Mouse (Mus musculus): ENCODE measurements around the gene Nectin4.
"Not testable (repeated sequence)": the region's sequence is repeated elsewhere in the genome, so short reads cannot be mapped to it uniquely, and the experiment has no call there.

Nectin4 gene

GRCm38 (mm10) chr1:171369845-171370556, at the start of gene Nectin4:
Nectin4 (plus strand) TSS chr1:171370099.
- DNase-seq, result no peak

- DNase-seq, result no peak
Observed at GRCm38 (mm10) chr1:171320151-171320550, 49.7 kb upstream of the Nectin4 start.

- DNase-seq, result no peak
Observed at GRCm38 (mm10) chr1:171321415-171321814, 48.5 kb upstream of the Nectin4 start.

GRCm38 (mm10) chr1:171322012-171322411, 47.9 kb upstream of the Nectin4 start:
- DNase-seq, result no peak

- no peak for DNase-seq
Observed at GRCm38 (mm10) chr1:171325571-171325970, 44.3 kb upstream of the Nectin4 start.

GRCm38 (mm10) chr1:171326588-171326987, 43.3 kb upstream of the Nectin4 start:
- DNase-seq, result not testable (repeated sequence)

- DNase-seq, result no peak
Observed at GRCm38 (mm10) chr1:171328244-171328643, 41.7 kb upstream of the Nectin4 start.

- peak; percentile 96 for DNase-seq
Observed at GRCm38 (mm10) chr1:171328839-171329432, 41.0 kb upstream of the Nectin4 start, which contains the start of gene Dedd. Dedd (plus strand) TSS chr1:171329145.

GRCm38 (mm10) chr1:171329433-171330215, 40.3 kb upstream of the Nectin4 start:
- DNase-seq, result no peak

GRCm38 (mm10) chr1:171330216-171330560, 39.7 kb upstream of the Nectin4 start:
- no peak for DNase-seq

- no peak for DNase-seq
Observed at GRCm38 (mm10) chr1:171342262-171343207, 27.4 kb upstream of the Nectin4 start.

GRCm38 (mm10) chr1:171343922-171344677, 25.8 kb upstream of the Nectin4 start:
- no peak for DNase-seq

GRCm38 (mm10) chr1:171344715-171345114, 25.2 kb upstream of the Nectin4 start:
- DNase-seq, result no peak

GRCm38 (mm10) chr1:171345225-171346094, 24.4 kb upstream of the Nectin4 start, which contains the start of the genes Nit1 and Pfdn2:
Nit1 (minus strand) TSS chr1:171345646.
Pfdn2 (plus strand) TSS chr1:171345670.
- peak; percentile 91 for DNase-seq

- DNase-seq, result no peak
Observed at GRCm38 (mm10) chr1:171346095-171346450, 23.8 kb upstream of the Nectin4 start.

GRCm38 (mm10) chr1:171348665-171349064, 21.2 kb upstream of the Nectin4 start:
- DNase-seq, result no peak

GRCm38 (mm10) chr1:171349210-171349609, 20.7 kb upstream of the Nectin4 start:
- DNase-seq, result no peak

GRCm38 (mm10) chr1:171355812-171356340, 14.0 kb upstream of the Nectin4 start:
- DNase-seq, result no peak

GRCm38 (mm10) chr1:171356814-171357213, 13.1 kb upstream of the Nectin4 start:
- no peak for DNase-seq

- peak; percentile 66 for DNase-seq
Observed at GRCm38 (mm10) chr1:171358421-171358820, 11.5 kb upstream of the Nectin4 start.

Measured in layer of hippocampus, adult 9-11 months (tissue).